Mouse (Mus musculus) erythroblast, embryonic 14.5 days (primary cell): ENCODE results near the gene Chl1. TPM values are rescaled to one million over a fixed set of nuclear protein-coding genes. Genes with fewer than 3 reads are reported as not detected.

Source experiments
- H3K27me3 ChIP-seq: 2 replicates; pipeline ENCODE4 v1.6.1; 2012; ENCODE audit warnings: inconsistent platforms; ENCODE audit not compliant: control insufficient read depth
- H3K36me3 ChIP-seq: 2 replicates; pipeline ENCODE4 v1.6.1; 2012; ENCODE audit warnings: mild to moderate bottlenecking, inconsistent platforms; ENCODE audit not compliant: control insufficient read depth
- H3K4me1 ChIP-seq: 2 replicates; pipeline ENCODE4 v1.6.1; 2012; ENCODE audit warnings: inconsistent platforms; ENCODE audit not compliant: control insufficient read depth
- H3K4me3 ChIP-seq: replicated peaks from 2 replicates; pipeline ENCODE3; 2012; ENCODE audit warnings: moderate library complexity, mild to moderate bottlenecking, inconsistent platforms
- H3K9me3 ChIP-seq: 2 replicates; pipeline ENCODE4 v1.6.1; 2012; ENCODE audit warnings: low read length, inconsistent platforms, mixed read lengths; ENCODE audit not compliant: control insufficient read depth
- GATA1 ChIP-seq: IDR thresholded peaks from 2 replicates; pipeline ENCODE4 v1.6.1; 2012; ENCODE audit warnings: low read length, inconsistent platforms, mixed read lengths
- TAL1 ChIP-seq: IDR thresholded peaks from 3 replicates; pipeline ENCODE4 v1.6.1; 2012; ENCODE audit warnings: low read length, inconsistent platforms, mixed read lengths
- polyA plus RNA-seq: library from polyadenylated mRNA; stranded (reverse); fragments of >175 nt; gene quantifications from 2 replicates; pipeline ENCODE4 v1.2.3, GENCODE M21; 2012

The Chl1 gene
- polyA plus RNA-seq, 1 experiment, result 0.01 TPM

- TF ChIP-seq GATA1 (no peak), TAL1 (no peak)
- Histone ChIP-seq H3K9me3 (no peaks in the 10 kb centered on the region), H3K36me3 (no peaks in the 10 kb centered on the region), H3K4me1 (no peaks in the 10 kb centered on the region), H3K4me3 (no peak overlapping the region), H3K27me3 (no peaks in the 10 kb centered on the region)
These were observed 228.9 kb downstream of the Chl1 start for GRCm38 (mm10) chr6:103739291-103739690.

DNA sequence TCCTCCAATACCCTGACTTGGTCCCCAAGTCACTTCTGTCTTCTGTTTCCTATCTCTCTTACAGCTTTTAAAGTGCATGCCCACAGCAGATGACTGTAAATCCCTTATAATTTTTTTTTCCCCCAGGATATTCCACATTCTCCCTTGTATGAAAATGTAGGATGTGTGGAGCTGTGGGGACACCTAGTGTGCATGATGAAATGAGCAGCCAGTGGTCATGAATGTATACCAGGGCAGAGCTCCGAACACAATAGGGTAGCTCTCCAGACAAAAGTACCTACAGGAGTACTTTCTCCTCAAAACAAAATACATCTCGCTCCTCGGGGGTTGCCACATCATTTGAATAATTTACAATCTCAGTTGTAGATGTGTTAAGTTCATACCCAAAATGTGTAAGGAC, 232.4 kb downstream of the Chl1 start:
- Histone ChIP-seq H3K27me3 (no peaks in the 10 kb centered on the region), H3K9me3 (no peaks in the 10 kb centered on the region), H3K4me3 (no peak overlapping the region), H3K36me3 (no peaks in the 10 kb centered on the region), H3K4me1 (no peaks in the 10 kb centered on the region)
- TF ChIP-seq TAL1, result no peak
- no peak for TF ChIP-seq GATA1

DNA sequence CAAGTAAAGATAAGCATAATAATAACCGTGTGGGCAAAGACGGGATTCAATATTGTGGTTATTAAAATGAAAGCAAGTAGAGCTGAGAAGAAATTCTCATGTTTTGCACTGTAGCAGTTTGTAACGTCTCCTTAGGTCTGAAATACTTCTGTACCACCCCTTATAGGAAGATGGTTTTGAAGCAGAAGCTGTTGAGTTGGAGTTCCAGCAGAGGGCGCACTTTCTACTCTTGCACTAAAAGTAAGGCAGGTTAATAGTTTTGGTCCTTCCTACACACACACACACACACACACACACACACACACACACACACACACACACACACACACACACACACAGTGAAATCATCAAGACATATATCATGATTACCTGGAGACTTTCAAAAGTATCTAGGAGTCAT, 235.7 kb downstream of the Chl1 start:
- H3K36me3 ChIP-seq, result no peaks in the 10 kb centered on the region
- no peaks in the 10 kb centered on the region for H3K27me3 ChIP-seq
- TF ChIP-seq GATA1, result no peak
- no peak for TF ChIP-seq TAL1
- no peak overlapping the region for H3K4me3 ChIP-seq
- no peaks in the 10 kb centered on the region for H3K9me3 ChIP-seq
- no peaks in the 10 kb centered on the region for H3K4me1 ChIP-seq

- TF ChIP-seq GATA1 (no peak), TAL1 (no peak)
- Histone ChIP-seq H3K36me3 (no peaks in the 10 kb centered on the region), H3K4me3 (no peak overlapping the region), H3K27me3 (no peaks in the 10 kb centered on the region), H3K9me3 (no peaks in the 10 kb centered on the region), H3K4me1 (no peaks in the 10 kb centered on the region)
These were observed 238.9 kb downstream of the Chl1 start for GRCm38 (mm10) chr6:103749122-103749773.

DNA sequence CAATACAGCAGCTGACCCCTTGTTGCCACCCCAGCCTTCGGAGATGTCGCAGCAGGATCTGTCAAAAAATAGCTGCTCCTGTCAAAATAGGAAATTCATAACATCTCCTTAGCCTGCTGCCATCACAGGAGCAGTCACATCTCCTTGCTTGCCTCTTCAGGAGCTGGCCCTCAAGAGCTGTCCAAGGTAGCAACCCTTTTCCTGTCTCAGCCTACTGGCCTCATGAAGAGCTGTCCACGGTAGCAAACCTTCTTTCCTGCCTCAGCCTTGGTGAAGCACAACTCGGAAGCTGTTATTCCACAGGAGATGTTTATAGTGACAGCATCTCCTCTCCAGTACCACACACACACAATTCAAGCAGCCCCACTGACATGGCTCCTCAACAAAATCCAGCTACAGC, 243.5 kb downstream of the Chl1 start:
- H3K4me1 ChIP-seq, result no peaks in the 10 kb centered on the region
- no peaks in the 10 kb centered on the region for H3K36me3 ChIP-seq
- TF ChIP-seq TAL1, result no peak
- no peak for TF ChIP-seq GATA1
- no peaks in the 10 kb centered on the region for H3K9me3 ChIP-seq
- no peak overlapping the region for H3K4me3 ChIP-seq
- H3K27me3 ChIP-seq, result no peaks in the 10 kb centered on the region

- Histone ChIP-seq H3K27me3 (no peaks in the 10 kb centered on the region), H3K4me3 (no peak overlapping the region), H3K4me1 (no peaks in the 10 kb centered on the region), H3K9me3 (no peaks in the 10 kb centered on the region; the same call in 1 of the 2 replicates), H3K36me3 (no peaks in the 10 kb centered on the region)
- TF ChIP-seq TAL1 (no peak), GATA1 (no peak)
These were observed 256.4 kb downstream of the Chl1 start for GRCm38 (mm10) chr6:103766830-103767229.

- Histone ChIP-seq H3K4me1 (no peaks in the 10 kb centered on the region), H3K9me3 (no peaks in the 10 kb centered on the region), H3K27me3 (no peaks in the 10 kb centered on the region), H3K36me3 (no peaks in the 10 kb centered on the region), H3K4me3 (no peak overlapping the region)
- no peak for TF ChIP-seq TAL1
- TF ChIP-seq GATA1, result no peak
These were observed 270.7 kb downstream of the Chl1 start for GRCm38 (mm10) chr6:103781058-103781457.

- no peak for TF ChIP-seq TAL1
- no peak for TF ChIP-seq GATA1
- Histone ChIP-seq H3K36me3 (no peaks in the 10 kb centered on the region), H3K4me1 (no peaks in the 10 kb centered on the region), H3K27me3 (no peaks in the 10 kb centered on the region), H3K4me3 (no peak overlapping the region), H3K9me3 (no peaks in the 10 kb centered on the region)
These were observed 280.8 kb downstream of the Chl1 start for GRCm38 (mm10) chr6:103791077-103791632.

DNA sequence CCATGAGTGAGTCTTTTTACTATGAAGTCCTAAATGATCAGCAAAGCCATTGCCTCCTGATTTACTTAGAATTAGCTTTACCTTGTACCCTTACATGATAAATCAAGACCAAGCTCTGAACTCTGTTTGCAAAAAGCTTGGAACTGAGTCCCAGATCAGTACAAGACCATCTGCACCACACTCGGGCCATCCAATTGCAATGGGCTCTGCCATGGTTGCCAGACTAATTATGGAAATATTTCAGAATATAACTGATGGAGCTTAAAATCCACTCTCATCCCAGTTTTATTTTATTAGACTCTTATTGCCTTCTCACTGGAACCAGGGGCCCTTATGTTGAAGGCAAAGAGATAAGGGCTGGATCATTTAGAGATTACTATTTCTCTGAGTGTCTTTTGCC, 284.9 kb downstream of the Chl1 start:
- Histone ChIP-seq H3K27me3 (no peaks in the 10 kb centered on the region), H3K9me3 (no peaks in the 10 kb centered on the region), H3K4me1 (no peaks in the 10 kb centered on the region), H3K4me3 (no peak overlapping the region), H3K36me3 (no peaks in the 10 kb centered on the region)
- TF ChIP-seq GATA1 (no peak), TAL1 (no peak)
